Mouse (Mus musculus) layer of hippocampus, postnatal 36 days (tissue): ENCODE measurements around the gene Ccz1. TPM values are rescaled to one million over a fixed set of nuclear protein-coding genes. Genes with fewer than 3 reads are reported as not detected.

ENCODE experiments used
- DNase-seq, 2 experiments: peaks; one replicate each; pipeline ENCODE4 v3.0.0; 2022
- total RNA-seq, 2 experiments: library from RNA; stranded (reverse); gene quantifications; 2 replicates each; pipeline ENCODE4 v1.2.3; 2021

The Ccz1 gene
- total RNA-seq, 2 experiments from 2014 or later: 32.4 to 36.9 TPM

- no peak for DNase-seq
These were observed 20.8 kb downstream of the Ccz1 start for GRCm38 (mm10) chr5:143993849-143994248.

GRCm38 (mm10) chr5:143993260-143993659, 21.4 kb downstream of the Ccz1 start:
- no peak for DNase-seq

- no peak for DNase-seq
These were observed 22.0 kb downstream of the Ccz1 start for GRCm38 (mm10) chr5:143992661-143993060.

- no peak for DNase-seq
These were observed 24.6 kb downstream of the Ccz1 start for GRCm38 (mm10) chr5:143990086-143990485.

GRCm38 (mm10) chr5:143989046-143989445, 25.6 kb downstream of the Ccz1 start:
- peak; percentile 16 to 30 for DNase-seq

GRCm38 (mm10) chr5:143987596-143987995, 27.1 kb downstream of the Ccz1 start:
- no peak for DNase-seq

DNA sequence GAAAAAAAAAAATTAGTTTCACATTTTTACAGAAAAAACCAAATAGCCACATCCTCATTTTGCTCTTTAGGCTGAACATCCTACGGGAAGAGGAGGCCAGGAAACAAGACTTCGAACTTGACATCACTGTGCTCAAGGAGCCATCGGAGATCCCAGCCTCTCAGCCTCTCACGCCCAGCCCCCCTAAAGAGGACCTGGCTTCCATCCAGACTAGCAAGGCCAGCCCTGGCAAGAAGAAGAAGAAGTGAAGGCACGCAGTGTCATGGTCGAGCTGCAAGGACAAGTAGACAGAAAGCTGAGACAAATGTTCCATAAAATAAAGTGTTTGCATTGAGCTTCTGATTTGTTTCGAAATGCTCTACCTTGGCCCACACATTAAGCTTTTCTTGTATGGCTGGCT, 29.3 kb downstream of the Ccz1 start:
- DNase-seq: no peak

- no peak for DNase-seq
These were observed 32.3 kb downstream of the Ccz1 start for GRCm38 (mm10) chr5:143982361-143982760.

GRCm38 (mm10) chr5:143980858-143981257, 33.8 kb downstream of the Ccz1 start:
- no peak for DNase-seq

DNA sequence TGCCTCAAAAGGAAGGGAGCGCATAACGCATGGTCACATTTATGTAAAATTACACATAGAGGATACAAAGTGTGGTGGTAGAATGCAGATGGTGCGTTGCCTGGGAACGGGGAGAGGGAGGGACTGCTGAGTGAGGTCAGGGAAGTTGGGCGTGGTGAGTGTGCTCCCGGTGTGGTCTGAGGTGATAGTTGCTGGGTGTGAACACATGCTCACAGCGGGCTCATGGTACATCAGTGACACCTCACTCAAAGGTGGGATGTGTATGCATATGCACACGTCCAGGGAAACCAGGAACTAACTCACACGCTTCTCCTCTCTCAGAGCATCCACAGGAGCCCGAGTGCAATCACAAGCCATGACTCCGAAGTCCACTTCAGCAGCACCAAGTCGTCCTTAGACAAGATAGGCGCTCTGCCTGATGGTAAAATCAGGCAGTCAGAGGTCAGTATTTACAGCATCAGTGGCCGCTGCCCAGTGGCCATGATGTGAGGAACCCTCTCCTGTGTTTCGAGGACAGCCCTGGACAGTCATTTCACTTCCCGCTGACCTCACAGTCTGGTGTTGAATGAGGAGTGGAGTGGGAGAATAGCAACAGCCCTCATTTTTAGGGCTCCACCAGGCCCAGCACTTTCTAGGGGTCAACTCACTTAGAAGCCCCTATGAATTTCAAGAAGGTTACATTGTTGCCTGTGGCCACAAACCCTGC, 37.8 kb downstream of the Ccz1 start:
- DNase-seq: no peak

DNA sequence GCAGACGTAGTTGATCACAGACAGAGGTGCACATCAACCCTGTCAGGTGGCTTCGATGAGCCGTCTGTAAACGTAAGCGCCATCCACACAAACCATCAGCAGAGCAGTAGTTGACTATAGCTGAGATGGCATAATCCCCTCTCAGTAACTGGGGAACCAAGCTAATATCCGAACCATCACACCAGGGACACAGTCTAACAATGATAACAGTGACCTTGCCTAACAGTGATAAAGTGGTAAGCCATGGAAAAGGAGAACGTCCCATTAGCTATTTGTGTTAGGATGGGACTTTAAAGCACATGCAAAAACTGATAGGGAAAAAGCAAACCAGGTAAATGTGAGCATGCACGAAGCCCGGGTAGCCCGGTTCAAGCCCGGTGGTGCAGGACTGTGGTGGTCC, 38.4 kb downstream of the Ccz1 start:
- DNase-seq: no peak

GRCm38 (mm10) chr5:143975631-143975933, 39.1 kb downstream of the Ccz1 start:
- no peak for DNase-seq

GRCm38 (mm10) chr5:143974931-143975630, 39.6 kb downstream of the Ccz1 start:
- peak; percentile 43 to 55 for DNase-seq

GRCm38 (mm10) chr5:143972628-143973027, 42.0 kb downstream of the Ccz1 start:
- no peak for DNase-seq

- DNase-seq: no peak
These were observed 48.0 kb downstream of the Ccz1 start for GRCm38 (mm10) chr5:143966671-143967070.

DNA sequence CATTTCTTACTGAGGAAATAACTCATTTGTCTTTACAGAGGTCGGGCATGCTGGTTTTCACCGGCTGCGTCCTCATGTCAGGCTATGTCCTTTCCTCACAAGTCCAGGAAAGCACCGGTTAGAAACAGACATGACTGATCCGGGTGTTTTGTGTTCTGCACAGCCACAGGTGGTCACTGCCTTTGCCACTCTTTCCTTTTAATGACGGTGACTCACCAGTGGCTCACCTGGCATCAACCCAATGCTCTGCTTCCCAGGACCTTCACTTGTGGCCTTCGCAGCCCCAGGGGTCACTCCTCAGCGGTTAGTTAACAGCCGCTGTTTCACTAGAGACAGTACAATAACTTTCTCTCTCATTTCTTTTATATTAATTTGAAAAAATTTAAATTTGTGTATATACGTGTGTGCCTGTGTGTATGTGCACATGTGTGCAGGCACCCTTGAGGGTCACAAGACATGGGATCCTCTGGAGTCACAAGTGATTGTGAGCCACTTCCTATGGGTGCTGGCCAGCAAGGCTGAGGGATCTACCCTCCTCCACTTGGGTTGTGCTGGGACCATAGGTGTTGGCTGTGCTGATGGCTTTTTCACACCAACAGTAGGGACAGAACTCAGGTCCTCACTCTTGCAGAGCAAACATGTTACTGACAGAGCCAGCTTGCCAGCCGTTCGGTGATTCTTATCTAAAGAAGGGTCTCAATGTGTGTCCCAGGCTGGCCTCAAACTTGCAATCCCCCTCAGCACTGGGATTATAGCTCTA, 48.9 kb downstream of the Ccz1 start:
- no peak for DNase-seq

- DNase-seq: no peak
These were observed 53.5 kb downstream of the Ccz1 start for GRCm38 (mm10) chr5:143961176-143961575.

- DNase-seq: no peak
These were observed 55.1 kb downstream of the Ccz1 start for GRCm38 (mm10) chr5:143959551-143959950.

- DNase-seq: no peak
These were observed 57.6 kb downstream of the Ccz1 start for GRCm38 (mm10) chr5:143957101-143957500.

DNA sequence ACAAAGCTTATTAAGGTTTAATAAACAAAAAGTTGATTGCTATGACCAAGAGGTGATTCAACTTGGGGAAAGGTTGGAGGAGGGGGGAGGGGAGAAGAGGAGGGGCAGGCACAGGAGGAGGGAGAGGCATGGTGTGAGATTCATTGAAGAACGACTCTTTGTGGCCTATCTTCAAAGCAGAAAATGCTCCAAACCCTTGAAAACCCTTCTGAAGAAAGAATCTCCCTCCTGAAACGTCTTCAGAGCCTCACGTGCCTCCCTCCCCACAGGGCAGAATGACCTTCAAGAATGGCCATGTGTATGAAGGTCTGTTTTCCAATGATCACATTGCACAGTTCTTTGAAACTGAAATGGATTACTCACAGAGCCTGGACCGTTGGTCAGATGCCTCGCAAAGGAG, 64.7 kb downstream of the Ccz1 start:
- DNase-seq: no peak

GRCm38 (mm10) chr5:143948361-143948760, 66.3 kb downstream of the Ccz1 start:
- no peak for DNase-seq

GRCm38 (mm10) chr5:143943231-143944125, 71.2 kb downstream of the Ccz1 start:
- peak; percentile 76 to 85 for DNase-seq

DNA sequence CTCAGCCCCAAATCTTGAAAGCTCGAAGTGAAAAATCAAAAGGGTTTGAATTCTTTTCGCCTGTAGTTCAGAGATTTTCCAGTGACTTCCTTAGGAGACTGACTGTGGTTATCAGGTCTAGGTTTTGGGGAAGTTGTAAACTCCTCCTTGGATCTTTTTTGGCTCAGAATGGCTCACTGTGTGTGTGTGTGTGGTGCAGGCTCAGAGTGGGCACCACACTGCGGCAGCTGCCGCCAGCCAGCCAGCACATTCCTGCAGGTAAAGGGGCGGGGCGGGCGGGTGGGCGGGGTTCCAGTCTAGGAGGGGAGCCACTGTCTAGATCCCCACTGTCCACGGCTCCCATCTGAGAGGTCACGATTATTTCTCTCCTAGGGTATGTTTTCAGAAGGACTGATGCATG, 73.1 kb downstream of the Ccz1 start:
- no peak for DNase-seq
